Mouse (Mus musculus) liver, adult 2 months (tissue): ENCODE measurements around the gene Casp7.

Experiments
- CTCF ChIP-seq: fragments of 200-500 bp; IDR thresholded peaks from 2 replicates; pipeline ENCODE4 v1.5.1; 2011; ENCODE audit warnings: low read depth, low read length, control low read depth
- POLR2A ChIP-seq: fragments of 200-500 bp; IDR thresholded peaks from 2 replicates; pipeline ENCODE4 v1.6.1; 2011; ENCODE audit warnings: low read length, control low read depth; ENCODE audit not compliant: insufficient read depth; ENCODE audit errors: extremely low read depth

GRCm38 (mm10) chr19:56484630-56485375 lies 87.9 kb downstream of the Casp7 start:
- TF ChIP-seq POLR2A (no peak), CTCF (no peak)
